Mouse (Mus musculus) ES-Bruce4 (cell line): ENCODE results near the gene Zmynd10. TPM values are rescaled to one million over a fixed set of nuclear protein-coding genes. Genes with fewer than 3 reads are reported as not detected.

Experiments used
- H3K27ac ChIP-seq: 2 replicates; pipeline ENCODE4 v1.5.1; 2012; ENCODE audit warnings: low read length, inconsistent platforms; ENCODE audit not compliant: insufficient read depth
- H3K27me3 ChIP-seq: 2 replicates; pipeline ENCODE4 v1.6.1; 2012; ENCODE audit warnings: mild to moderate bottlenecking, low read length, inconsistent platforms; ENCODE audit not compliant: control insufficient read depth, poor library complexity, insufficient read depth, severe bottlenecking
- H3K36me3 ChIP-seq: 2 replicates; pipeline ENCODE4 v1.6.1; 2012; ENCODE audit warnings: inconsistent platforms, mild to moderate bottlenecking, low read length, moderate library complexity; ENCODE audit not compliant: control insufficient read depth, poor library complexity, insufficient read depth, severe bottlenecking
- H3K4me1 ChIP-seq: one replicate; pipeline ENCODE4 v1.8.1; 2011; ENCODE audit warnings: low read length; ENCODE audit not compliant: control insufficient read depth, insufficient read depth
- H3K4me3 ChIP-seq: 2 replicates; pipeline ENCODE4 v1.5.1; 2011; ENCODE audit warnings: low read depth, mild to moderate bottlenecking, low read length
- H3K9ac ChIP-seq: 2 replicates; pipeline ENCODE4 v1.6.1; 2012; ENCODE audit warnings: low read depth, mild to moderate bottlenecking, inconsistent platforms; ENCODE audit not compliant: poor library complexity, severe bottlenecking
- H3K9me3 ChIP-seq: replicated peaks from 2 replicates; pipeline ENCODE4 v1.6.1; 2012; ENCODE audit warnings: mild to moderate bottlenecking, low read length, inconsistent platforms; ENCODE audit not compliant: control insufficient read depth, poor library complexity, insufficient read depth, severe bottlenecking
- CTCF ChIP-seq: IDR thresholded peaks from one replicate; pipeline ENCODE4 v1.8.1; 2011; ENCODE audit warnings: low read depth, low read length
- EP300 ChIP-seq: IDR thresholded peaks from 2 replicates; pipeline ENCODE4 v1.6.1; 2011; ENCODE audit warnings: low read depth, low read length; ENCODE audit not compliant: insufficient read depth
- POLR2A ChIP-seq: IDR thresholded peaks from one replicate; pipeline ENCODE4 v1.8.1; 2011; ENCODE audit warnings: low read length; ENCODE audit not compliant: insufficient read depth
- polyA plus RNA-seq: library from polyadenylated mRNA; stranded (reverse); fragments of >200 nt; gene quantifications from 2 replicates; pipeline ENCODE4 v1.2.4, GENCODE M21; 2011; ENCODE audit warnings: low read depth; ENCODE audit not compliant: missing spikeins, insufficient read depth, insufficient read length

Zmynd10 gene
- polyA plus RNA-seq, 1 experiment = not detected

DNA sequence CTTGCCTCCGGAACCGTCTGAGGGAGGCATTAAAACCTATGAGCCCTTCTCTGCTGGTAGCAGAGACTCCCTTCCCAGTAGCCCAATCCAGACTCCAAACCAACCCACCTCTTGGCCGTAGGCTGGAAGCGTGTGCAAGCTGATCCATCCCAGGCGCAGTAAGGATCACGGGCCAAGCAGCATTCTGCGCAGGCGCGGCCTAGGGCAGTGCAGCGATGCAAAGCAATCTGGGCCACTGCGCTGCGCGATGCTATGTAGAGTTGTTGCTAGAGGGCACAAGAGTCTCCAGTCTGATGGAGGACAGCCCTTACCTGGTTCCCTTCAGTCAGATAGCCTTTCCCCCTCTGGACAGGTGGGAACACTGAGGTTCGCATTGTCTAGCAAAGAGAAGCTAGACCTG is 52.7 kb downstream of the Zmynd10 start:
- Histone ChIP-seq H3K27me3 (no peaks in the 10 kb centered on the region), H3K27ac (no peak overlapping the region), H3K9ac (no peak overlapping the region), H3K4me3 (peak overlapping the region; percentile 34), H3K36me3 (no peaks in the 10 kb centered on the region), H3K4me1 (peaks cover 5% of the 10 kb centered on the region), H3K9me3 (no peaks in the 10 kb centered on the region)
- TF ChIP-seq CTCF = no peak

DNA sequence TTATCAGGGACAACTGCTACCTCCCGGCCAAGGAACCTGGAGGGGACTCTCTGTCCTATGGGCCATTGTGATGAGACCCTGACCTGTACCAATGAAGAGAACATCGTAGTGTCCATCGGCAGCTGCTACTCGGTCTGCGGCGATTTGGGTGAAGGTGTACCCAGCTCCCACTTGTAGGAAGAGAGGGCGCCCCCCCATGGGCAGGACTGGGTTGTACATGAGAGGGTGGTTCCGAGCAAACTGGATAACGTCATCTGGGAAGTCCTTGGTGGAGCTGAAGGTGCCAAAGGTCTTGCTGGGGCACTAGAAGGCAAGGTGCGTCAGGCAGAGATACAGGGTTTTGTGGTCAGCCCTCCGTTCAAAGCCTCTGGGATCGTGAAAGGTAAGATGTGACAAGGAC is 53.6 kb downstream of the Zmynd10 start:
- H3K4me3 ChIP-seq = no peak overlapping the region
- TF ChIP-seq EP300 = no peak
- TF ChIP-seq CTCF = peak; percentile 49
- no peak for TF ChIP-seq POLR2A
- H3K27me3 ChIP-seq = no peaks in the 10 kb centered on the region
- no peak overlapping the region for H3K9ac ChIP-seq
- no peaks in the 10 kb centered on the region for H3K36me3 ChIP-seq
- H3K4me1 ChIP-seq = peaks cover 8% of the 10 kb centered on the region
- no peaks in the 10 kb centered on the region for H3K9me3 ChIP-seq
- no peak overlapping the region for H3K27ac ChIP-seq

Other genes starting within 250 kb of the Zmynd10 start
- gene Hemk1, start 208.9 kb upstream of the Zmynd10 start, polyA plus RNA-seq = 8.1 and 11.0 TPM in 2 replicates
- 0.30 and 0.43 TPM in 2 replicates for gene 6430571L13Rik, start 206.7 kb upstream of the Zmynd10 start, polyA plus RNA-seq
- gene Cacna2d2, start 147.7 kb upstream of the Zmynd10 start, polyA plus RNA-seq = 3.2 and 3.9 TPM in 2 replicates
- 10.7 and 11.6 TPM in 2 replicates for gene Tmem115, start 13.4 kb upstream of the Zmynd10 start, polyA plus RNA-seq
- gene Cyb561d2, start 5.1 kb upstream of the Zmynd10 start, polyA plus RNA-seq = 7.7 and 9.2 TPM in 2 replicates
- gene Nprl2, start 5.1 kb upstream of the Zmynd10 start, polyA plus RNA-seq = 32.3 and 32.7 TPM in 2 replicates
- 23.7 and 24.8 TPM in 2 replicates for gene Rassf1, start 4.3 kb downstream of the Zmynd10 start, polyA plus RNA-seq
- gene Tusc2, start 16.0 kb downstream of the Zmynd10 start, polyA plus RNA-seq = 23.5 and 25.3 TPM in 2 replicates
- gene Hyal2, start 20.6 kb downstream of the Zmynd10 start, polyA plus RNA-seq = 38.4 and 38.7 TPM in 2 replicates
- gene Hyal1, start 29.6 kb downstream of the Zmynd10 start, polyA plus RNA-seq = 25.8 and 29.7 TPM in 2 replicates
- gene Naa80, start 31.6 kb downstream of the Zmynd10 start, polyA plus RNA-seq = 18.6 and 21.1 TPM in 2 replicates
- 1.0 and 2.1 TPM in 2 replicates for gene Hyal3, start 33.5 kb downstream of the Zmynd10 start, polyA plus RNA-seq
- gene Ifrd2, start 40.3 kb downstream of the Zmynd10 start, polyA plus RNA-seq = 43.8 and 45.3 TPM in 2 replicates
- gene Sema3b, start 61.9 kb downstream of the Zmynd10 start, polyA plus RNA-seq = 15.4 and 16.5 TPM in 2 replicates
- 266 and 284 TPM in 2 replicates for gene Gnai2, start 88.1 kb downstream of the Zmynd10 start, polyA plus RNA-seq
- 8.1 and 13.3 TPM in 2 replicates for gene Slc38a3, start 122.2 kb downstream of the Zmynd10 start, polyA plus RNA-seq
- gene Gnat1, start 132.4 kb downstream of the Zmynd10 start, polyA plus RNA-seq = 1.5 TPM in 1 of 2 replicates, not detected in the other
- gene Sema3f, start 163.2 kb downstream of the Zmynd10 start, polyA plus RNA-seq = 12.3 and 19.0 TPM in 2 replicates
- gene Rbm5, start 223.7 kb downstream of the Zmynd10 start, polyA plus RNA-seq = 143 and 146 TPM in 2 replicates